Mouse (Mus musculus): ENCODE measurements around the gene Rbms3.
A peak's percentile ranks its signal among the peaks of the same experiment; 100 is the strongest.

The Rbms3 gene

DNA sequence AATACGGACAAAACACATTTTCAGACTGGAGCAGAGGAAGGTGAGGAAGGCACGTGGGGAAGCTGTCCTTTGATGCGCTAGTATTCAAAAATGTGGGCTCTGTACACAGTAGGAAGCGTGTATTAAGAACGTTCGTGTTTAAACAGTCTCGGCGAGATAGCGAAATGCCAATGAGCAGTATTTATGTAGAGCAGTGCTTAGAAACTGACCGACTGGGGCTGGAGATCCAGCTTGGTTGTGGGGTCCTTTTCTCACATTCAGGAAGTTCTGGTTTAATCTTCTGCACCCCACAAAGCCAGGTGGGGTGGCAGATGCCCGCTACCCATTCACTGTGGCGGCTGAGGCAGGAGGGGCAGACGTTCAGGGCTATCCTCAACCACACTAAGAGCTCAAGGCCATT, 153.0 kb downstream of the Rbms3 start:
- peak; percentile 69 for DNase-seq

DNA sequence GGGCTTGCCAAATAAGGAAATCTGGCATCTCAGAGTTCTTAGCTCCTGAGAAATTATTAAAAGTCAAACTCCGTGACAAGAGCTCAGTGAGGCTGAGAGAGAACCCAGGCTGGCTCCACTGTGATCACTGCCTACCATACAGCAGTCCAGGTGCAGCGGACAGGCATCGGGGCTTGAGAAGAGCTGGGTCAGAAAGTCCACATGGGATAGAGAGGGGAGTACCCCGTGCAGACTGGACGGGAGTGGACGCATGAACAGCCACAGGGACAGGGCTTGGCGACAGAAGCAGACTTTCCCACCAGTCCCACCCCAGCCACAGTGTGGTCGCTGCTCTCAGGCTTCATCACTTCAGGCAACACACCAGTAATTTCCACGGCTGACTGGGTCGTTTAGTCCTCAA, 176.9 kb downstream of the Rbms3 start:
- peak; percentile 72 for DNase-seq

DNA sequence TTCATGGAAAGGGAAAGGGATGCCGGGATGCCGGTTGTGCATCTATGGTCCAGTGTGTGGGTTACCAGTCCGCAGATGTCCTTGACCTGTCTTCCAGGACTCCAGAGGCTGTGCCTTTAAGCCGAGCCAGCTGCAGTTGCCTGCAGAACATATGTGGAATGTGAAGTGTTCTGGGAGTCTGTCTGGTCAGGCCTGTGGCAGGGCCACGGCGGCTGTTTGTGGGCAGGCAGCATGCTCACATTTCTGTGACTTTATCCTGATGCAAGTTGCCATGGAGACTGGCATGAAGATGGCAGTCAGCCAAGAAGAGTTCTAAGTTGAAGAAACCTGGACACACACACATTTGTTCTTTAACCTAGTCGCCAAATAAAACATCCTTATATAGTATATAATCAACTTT, 187.1 kb downstream of the Rbms3 start:
- peak; percentile 70 for DNase-seq

DNA sequence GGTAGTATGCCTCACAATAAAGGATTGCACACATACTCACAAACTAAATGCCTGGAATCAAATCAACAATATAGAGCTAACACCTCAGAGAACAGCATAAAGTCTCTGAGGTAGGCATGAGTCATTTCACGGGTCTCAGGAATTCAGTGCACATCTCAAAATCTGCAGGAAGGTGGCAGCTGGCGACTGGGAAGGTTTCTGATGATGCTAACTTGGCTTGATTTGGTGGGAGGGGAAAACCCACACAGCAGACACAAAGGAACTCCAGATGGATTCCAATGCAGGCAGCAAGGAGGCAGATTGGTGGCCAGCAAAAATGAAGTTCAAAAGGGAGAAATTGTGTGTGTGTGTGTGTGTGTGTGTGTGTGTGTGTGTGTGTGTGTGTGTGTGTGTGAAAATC, 193.9 kb downstream of the Rbms3 start:
- peak; percentile 55 for DNase-seq

DNA sequence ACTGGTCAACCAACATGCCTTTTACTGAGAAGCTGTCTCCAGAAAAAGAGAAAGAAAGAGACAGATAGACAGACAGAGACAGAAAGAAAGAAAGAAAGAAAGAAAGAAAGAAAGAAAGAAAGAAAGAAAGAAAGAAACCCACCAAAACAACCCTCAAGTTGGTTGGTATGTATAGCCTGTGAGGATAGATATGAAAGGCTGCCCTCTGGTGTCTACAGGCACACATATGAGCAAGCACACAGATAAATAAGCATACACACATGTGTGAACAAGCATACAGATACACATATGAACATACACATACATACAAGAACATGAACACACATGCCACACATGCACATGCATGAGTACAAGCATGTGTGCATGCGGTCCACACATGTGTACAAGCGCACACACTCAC, 199.0 kb downstream of the Rbms3 start:
- DNase-seq = peak; percentile 10

DNA sequence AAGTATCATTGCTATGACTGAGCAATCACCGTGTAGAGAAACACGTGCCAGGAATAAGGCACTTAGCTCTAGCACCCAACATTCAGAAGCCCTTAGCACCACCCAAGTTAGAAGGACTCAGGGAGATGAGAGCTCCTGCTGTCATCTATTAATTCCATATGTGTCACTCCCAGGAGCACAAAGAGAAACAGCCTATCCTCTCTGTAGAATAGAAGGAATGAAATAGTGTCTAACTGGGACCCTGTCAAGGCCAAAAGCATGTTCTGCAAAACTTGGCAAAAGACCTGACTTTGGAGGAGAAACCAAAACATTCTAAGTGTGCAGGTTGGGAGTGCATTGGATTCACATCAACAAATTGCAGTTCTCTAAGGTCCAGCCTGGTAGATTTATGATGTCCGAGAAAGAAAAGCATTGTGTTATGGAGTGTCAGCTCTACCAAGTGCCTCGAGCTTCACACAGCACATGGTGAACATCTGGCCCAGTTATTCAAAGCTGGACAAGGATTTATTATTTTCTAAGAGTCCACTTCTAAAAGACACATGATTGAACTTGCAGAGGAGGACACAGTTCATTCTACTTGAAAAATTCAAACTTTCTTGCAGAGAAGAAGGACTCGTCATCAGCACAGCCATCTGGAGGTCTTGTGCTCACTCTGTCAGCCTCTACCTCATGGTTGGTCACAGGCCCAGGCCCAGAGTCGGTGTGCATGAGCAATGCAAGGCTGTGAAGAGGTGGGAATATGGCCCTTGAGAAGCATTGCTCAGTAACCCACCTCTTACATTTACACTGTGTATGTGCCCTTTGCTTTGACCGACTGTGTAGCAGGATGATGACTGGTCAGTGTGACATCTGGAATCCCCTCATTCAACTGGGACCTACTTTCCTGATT, 200.3 kb downstream of the Rbms3 start:
- peak; percentile 53 for DNase-seq

DNA sequence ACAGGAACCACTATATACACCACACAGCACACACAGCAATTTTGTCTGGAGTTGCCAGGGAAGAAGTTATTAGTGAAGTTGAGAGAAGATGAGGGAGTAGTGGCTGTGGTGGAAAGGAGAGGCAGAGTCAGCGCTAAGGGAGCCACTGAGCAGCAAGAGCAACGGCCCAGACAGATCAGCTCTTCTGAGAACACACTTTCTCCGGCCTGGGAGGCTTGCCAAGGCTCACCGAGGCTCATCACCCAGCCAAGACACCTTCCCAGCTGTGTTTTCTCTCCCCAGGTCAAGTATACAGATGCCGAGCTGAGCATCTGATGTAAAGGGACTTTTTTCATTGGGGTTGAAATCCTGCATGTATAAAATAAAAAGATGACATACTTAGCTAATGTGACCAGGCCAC, 206.5 kb downstream of the Rbms3 start:
- DNase-seq = no peak

DNA sequence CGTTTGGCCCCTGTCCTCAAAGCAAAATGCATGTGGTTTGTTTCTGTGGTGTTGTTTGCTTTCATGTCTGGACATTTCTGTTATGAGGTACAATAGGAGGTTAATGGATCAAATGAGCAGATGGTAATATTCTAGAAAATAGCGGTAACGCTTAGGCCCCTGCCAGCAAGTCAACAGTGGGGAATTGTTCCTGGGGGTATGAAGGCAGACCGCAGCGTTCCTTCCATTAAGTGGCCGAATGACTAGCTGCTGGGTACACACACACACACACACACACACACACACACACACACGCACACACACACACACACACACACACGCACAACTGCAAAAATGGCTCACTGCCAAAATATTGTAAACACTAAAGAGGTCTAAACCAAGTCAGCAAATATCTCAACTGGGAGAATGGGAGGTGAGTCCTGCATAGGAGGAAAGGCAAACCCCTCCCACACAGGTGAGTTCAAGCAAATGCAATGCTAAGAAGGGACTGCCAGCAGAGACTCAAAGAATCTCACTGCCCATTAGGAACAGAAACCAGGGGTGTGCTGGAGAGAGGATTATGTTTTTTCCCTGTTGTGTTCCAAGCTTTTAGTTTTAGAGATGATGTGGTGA, 209.7 kb downstream of the Rbms3 start:
- DNase-seq = peak; percentile 28

DNA sequence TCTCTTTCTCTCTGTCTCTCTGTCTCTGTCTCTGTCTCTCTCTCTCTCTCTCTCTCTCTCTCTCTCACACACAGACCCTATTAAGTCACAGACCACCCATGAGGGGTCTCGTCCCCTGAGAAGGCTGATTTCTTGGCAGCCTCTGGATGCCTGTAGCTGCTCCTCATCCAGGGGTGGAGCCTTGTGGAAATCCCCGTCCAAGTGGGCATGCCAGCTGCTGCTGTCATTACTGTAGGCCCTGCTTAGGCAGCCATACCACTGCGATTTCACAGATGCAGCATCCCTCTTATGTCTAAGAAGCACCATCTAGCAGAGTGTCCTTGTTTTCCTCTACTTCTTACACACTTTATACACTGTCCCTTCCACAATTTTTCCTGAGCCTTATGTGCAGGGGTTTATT, 216.5 kb downstream of the Rbms3 start:
- no peak for DNase-seq

DNA sequence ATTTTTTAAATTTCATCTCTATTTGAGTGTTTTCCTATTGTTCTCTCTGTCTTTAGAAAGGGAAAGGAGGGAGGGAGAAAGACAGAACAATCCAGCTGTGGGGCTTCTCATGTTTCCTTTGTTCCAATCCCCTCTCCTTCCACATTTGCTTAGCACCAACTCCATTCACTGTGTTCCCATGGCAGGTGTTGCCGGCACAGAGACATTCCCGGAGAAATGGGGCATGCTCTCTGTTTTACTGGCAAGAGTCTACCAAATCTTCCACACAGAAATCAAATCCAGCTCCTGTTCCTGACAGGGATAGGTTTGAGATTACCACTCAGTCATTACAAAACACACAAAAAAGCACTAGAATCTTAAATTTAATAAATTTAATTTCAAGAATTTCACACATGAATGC, 217.1 kb downstream of the Rbms3 start:
- no peak for DNase-seq

DNA sequence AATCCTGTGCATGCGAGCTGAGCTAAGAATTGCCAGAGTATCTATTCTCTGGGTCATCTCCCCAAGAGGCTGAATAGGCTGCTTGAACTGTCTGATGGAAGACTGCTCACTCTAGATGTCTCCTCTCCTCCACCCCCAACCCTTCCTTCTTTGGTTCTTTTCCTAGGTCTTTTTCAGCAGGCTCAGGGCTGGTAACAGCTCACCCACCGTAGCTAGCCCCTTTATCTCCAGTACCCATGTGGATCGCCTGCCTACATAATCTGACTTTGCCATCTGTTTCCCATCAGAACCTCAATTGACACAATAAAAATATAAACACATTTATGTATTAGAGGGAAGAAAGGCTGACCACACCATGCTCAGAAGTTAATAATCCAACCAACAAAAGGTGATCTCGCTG, 225.1 kb downstream of the Rbms3 start:
- DNase-seq = no peak

DNA sequence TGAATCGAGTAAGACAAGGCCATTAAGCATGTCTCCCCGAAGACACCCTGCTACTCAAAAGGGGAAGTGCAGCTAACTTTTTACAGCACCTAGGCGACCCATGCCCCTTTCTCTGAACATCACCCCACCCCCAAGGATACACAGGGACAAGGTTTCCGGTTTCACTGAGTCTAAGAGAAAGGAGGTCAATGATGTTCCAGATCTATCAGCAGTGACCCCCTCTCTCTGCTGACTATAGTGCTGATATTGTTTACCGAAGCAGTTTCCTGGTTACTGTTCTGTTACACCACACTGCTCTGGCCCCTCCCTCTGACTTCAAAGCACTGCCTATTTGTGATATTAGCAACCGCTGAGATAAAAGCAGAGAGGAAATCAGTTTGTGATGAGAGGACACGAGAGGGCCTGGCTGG, 229.4 kb downstream of the Rbms3 start:
- no peak for DNase-seq

DNA sequence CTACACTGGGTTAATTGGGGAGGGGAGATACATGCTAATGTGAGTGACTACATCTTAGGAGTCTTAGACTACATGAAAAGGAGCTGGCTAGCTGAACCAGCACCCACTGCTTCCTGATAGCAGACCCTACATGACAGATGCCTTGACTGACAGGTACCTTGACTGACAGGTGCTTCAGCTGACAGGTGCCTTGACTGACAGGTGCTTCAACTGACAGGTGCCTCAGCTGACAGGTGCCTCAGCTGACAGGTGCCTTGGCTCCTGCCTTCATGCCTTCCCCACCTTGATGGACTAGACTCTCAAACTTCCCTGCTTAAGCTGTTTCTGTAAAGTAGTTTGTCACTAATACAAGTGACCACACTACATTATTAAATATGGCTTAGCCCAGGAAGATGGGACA, 232.6 kb downstream of the Rbms3 start:
- no peak for DNase-seq

DNA sequence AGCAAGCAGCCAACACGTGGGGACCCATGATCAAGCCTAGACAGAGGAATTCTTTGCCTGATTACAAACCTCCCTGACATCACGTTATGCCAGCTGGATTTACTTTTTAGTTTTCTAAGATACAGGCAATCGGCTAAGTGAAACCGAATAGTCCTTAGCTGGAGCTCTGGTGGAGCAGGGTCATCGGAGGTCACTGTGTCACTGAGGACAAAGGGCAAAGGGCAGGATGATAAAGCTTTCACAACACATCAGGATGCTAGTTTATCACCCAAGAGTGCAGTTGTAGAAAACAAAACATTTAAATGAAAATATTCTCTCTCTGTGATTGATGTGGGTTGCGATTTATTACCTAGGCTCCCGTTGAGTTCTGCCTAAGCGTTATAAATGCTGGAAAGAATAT, 233.1 kb downstream of the Rbms3 start:
- DNase-seq = no peak

DNA sequence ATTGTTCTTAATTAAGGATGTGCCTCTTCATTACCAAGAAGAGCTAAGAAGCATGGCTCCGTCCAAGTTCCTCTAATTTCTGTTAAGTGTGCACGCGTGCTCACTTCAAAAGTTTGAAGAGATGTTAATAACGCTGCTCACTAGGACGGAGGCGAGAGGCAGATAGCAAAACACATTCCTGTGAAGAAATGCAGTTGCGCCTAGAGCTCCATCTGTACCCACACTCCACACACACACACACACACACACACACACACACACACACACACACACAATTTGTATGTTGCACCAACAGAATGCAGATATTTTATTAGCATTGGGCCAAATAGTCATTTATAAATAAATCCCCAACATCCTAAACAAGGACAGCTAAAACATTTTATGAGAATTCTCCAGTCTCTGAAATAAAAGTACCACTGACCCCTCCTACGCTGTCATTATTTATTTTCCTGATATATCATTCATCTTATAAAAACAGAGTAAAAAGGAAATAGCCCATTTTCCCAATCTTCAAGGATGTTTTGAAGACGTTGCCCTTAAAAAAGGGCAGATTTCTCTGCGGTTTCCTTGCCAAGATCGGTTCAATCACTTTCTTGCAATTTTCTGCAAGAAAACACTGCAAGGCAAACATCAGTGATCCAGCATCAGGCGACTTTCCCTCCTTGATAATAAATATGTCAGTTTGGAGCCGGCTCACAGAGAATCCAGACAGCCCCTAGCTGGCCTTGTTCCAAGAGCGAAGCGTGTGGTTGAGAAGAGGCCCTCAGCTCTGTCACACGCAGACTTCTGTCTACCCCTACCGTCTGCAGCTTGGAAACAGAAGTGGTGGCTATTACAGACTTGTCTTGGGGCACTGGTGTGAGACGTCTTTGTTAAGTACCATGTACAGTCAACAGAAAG, 235.8 kb downstream of the Rbms3 start:
- peak; percentile 87 for DNase-seq

DNA sequence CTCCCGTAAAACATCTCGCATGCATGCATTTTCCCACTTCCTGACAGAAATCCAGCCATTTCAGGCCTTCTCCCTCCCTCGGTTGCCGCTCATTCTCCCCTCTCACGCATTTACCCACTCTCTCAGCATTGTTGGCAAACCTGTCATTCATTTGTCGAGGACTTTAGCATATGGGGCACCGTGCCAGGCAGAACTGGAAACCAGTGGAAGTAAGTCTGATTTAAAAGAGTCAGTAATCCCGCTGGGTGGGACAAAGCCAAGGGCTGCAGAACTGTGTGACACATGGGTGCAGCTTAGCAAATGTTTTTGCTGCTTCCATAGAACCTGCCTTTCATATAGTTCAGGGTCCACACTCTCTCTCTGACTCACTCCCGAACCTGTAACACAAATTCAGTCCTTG, 241.7 kb downstream of the Rbms3 start:
- DNase-seq = no peak

DNA sequence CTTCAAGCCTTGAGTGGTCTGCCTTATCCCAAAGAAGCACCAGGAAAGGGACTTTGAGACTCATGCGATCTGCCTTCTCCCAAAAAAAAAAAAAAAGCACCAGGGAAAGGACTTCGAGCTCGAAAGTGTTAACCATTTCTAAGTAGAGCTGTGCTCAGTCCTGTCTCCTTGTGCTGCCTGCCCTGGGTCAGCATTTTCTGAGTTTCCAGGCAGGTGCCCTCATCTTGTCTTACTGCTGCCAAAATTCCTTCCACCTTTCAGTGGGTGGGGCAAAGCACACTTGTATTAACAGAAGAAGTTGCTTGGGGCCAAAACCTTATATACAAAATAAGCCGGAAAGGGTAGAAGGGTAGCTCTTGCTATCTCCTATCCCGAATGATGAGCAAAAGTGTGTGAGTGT, 248.8 kb downstream of the Rbms3 start:
- no peak for DNase-seq

DNA sequence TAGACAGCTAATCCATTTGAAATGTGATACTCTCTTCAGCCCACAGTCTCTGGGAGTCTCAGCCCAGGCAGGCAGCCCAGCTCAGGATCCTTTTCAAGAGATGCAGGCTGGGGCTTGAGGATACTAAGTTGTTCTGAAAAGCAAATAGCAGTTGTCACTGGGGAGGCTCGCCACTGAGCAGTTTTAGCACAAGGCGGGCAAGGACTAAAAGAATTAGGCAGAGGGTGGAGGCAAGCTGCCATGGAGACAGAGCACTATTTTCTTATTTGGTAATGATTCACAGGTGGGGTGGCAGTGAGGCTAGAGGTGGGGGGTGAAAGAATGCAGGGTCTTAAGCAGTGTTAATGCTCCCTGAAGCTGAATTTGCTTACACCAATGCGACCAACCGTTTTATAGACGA, 249.6 kb downstream of the Rbms3 start:
- no peak for DNase-seq

DNA sequence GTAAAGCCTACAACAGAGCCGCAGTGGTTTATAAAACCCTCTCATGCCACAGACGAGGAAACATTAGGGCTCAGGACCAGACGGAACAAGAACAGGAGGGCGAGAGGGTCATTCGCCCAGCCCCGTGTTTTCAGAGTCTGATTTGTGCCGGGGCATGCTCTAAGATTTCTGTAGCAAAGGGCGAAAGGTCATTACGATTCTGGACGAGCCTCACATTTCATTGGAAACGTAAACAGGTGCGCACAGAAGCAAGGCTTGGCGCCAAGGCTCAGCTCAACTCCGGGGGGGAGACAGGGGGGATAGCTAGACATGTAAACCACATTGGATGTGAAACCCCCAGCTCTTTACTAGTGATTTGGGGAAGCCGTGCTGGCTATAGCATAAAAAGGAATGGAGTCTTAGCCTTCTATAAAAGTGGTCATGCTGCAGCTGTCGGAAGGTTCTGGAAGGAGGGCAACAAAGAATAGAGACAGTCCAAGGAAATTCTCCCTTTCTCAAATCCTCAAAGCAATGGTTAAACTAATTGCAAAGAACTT, 250.2 kb downstream of the Rbms3 start:
- no peak for DNase-seq

DNA sequence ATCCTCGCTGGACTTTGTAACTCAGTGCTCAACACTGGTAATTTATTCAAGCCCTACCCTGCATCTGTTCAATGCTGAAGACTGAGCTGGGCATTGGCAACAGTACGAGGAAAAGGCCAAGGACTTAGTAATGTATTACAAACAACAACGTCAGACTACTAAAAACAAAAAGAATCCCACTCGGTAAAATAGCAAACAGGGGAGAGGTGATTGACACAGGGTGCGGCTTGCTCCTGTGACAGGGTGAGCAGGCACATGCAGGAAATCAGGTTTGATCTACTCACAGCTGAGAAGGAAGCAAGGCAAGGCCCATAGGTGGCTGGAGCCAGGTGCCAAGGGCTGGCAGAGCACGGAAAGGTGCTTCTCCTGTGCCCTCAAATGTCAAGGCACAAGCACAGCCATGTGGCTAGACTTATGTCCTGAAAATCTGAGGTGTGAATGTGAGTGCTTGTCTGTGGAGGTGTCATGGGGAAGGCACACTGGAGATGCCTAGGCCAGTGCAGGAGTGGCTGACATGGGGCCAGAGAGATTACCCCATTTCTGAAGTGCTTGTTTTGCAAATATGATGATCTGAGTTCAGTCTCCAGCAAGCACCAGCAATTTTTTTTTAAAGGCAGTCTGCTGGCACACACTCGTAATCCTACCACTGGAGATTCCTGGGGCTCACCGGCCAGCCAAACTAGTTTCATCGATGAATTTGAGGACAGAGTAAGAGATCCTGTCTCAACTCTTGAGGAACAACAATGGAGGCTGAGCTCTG, 251.4 kb downstream of the Rbms3 start:
- DNase-seq = no peak

DNA sequence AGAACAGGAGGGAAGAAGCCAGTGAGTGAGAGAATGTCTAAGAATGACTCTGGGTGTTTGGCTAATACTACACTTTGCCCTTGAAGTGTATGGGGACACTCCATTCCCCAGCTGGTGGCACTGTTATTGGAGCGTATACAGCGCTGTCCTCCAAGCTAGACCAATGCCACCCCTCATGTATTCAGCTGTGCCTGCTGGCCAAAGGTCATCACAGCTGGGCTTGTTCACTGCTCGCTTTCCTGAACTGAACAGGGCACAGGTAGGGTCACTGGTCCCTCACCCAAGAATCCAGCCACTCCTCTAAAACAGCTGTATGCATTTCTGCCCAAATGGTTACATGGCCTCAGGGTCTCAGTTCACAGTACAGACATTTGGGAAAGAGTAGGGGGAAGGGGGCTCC, 253.9 kb downstream of the Rbms3 start:
- DNase-seq = no peak

DNA sequence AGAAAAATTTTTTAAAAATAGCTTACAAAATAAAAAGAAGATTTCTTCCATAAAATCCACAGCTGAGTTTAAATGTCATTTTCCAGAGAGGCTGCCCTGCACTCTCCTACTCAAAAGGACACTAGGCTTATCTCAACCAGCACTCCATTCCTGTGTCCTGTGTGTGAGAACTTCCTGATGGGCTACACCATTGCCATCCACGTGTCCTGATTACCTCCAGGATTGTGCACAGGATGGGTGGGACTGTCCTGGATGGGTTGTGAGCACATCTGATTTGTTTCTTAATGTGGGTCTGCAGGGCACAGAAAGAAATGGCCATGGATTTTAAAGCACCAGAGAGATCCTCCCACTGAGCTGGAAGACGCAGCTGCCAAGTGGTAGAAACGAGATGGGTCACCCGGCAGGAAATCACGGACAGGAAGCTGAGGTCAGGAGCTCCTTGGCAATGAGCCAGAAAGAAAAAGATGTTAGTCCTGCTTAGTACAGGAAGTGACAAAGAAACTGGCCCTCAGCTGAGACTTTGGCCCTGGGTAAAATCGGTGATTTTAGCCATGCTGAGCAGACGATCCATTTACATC, 256.5 kb downstream of the Rbms3 start:
- peak; percentile 97 for DNase-seq
